Mouse (Mus musculus) layer of hippocampus, postnatal 25 days (tissue): ENCODE measurements around the gene 1110059E24Rik. TPM values are rescaled to one million over a fixed set of nuclear protein-coding genes. Genes with fewer than 3 reads are reported as not detected.
A peak's percentile ranks its signal among the peaks of the same experiment; 100 is the strongest.

ENCODE experiments used
- DNase-seq, 2 experiments: peaks; one replicate each; pipeline ENCODE4 v3.0.0; 2022; ENCODE audit warnings: mixed read lengths in 2 of 2, low spot score in 1 of 2; ENCODE audit errors: extremely low spot score in 1 of 2
- total RNA-seq, 2 experiments: library from RNA; stranded (reverse); gene quantifications; 2 replicates each; pipeline ENCODE4 v1.2.3; 2021

1110059E24Rik gene
- total RNA-seq, 2 experiments from 2014 or later: 24.8 to 25.5 TPM

- DNase-seq: no peak
Observed at GRCm38 (mm10) chr19:21581404-21581803, 71.4 kb downstream of the 1110059E24Rik start.

DNA sequence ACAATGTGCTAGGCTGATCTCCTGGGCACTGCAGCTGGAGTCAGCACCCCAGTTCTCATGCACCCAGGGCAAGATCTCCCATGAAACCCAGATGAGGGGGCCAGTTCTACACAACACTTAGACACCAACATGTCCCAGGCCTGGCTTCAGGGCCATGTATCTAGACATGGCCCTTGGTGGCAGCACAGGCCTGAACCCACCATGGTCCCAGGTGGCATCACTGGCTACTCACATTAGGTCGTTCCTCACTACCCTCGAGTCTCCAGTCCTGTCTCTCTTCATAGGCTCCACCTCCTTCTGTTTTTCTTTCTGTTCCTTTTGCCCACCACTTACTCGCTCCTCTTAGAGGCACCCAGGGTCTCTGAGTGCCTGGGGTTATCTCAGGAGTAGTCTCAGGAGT lies 72.9 kb downstream of the 1110059E24Rik start:
- no peak for DNase-seq

DNA sequence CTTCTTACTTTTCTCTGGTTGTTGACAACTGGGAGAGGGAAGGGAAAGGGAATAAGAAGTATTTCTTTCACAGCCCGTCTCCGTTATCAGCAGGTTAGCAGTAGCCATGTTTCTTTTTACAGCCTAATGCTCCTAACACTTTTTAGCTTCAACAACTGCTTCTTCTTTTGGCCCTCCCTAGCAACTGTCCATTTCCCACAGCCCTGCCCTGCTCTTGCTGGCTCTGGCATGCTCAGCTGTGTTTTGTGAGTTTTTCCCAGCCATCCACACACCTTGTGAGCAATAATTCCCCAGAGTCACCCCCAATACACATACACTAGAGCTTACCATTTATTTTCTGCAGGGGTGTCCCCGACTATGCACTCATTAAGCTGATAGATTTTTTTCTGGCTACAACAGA lies 75.3 kb downstream of the 1110059E24Rik start:
- DNase-seq: no peak

GRCm38 (mm10) chr19:21571986-21572385 lies 80.8 kb downstream of the 1110059E24Rik start:
- DNase-seq: no peak

- DNase-seq: peak; percentile 67 to 94
Observed at GRCm38 (mm10) chr19:21571223-21571980, 81.4 kb downstream of the 1110059E24Rik start.

DNA sequence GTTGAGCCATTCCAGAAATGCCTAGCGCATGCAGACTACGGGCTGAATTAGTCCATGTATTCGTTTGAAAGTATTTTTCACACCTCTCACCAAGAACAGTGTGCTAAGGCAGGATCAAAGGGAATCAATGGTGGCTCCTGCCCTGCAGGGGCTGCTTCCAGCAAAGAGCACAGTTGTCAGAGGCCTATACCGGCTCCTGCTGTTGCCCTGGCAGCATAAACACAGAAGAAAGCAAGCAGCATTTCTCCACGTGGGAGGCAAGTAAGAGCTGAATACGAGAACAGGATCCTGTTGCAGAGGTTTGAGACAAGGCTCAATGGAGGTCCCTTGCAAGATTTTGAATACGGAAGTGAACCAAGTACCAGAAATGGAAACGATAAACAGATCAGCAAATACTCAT lies 82.0 kb downstream of the 1110059E24Rik start:
- no peak for DNase-seq

GRCm38 (mm10) chr19:21568528-21569185 lies 84.1 kb downstream of the 1110059E24Rik start:
- DNase-seq: no peak

GRCm38 (mm10) chr19:21567933-21568332 lies 84.8 kb downstream of the 1110059E24Rik start:
- DNase-seq: no peak

DNA sequence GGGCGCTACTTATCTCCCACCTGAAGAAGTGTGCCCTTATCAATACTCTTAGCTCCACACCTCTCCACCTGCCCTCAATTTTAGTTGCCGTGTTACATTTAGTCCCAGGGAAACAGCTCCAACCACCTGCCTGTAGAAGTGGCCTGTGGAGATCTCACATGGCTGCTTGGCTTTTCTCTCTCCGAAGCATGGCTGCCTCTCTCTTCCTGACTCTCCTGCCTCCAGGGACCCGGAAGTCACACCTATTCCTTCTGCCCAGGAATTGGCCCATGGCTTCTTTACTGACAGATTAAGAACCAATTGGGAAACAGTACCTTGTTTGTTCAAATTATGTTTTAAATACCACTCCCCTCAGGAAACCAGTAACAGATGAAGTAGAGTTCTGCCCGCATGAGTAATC lies 86.3 kb downstream of the 1110059E24Rik start:
- DNase-seq: no peak

- no peak for DNase-seq
Observed at GRCm38 (mm10) chr19:21564461-21564797, 88.3 kb downstream of the 1110059E24Rik start.

GRCm38 (mm10) chr19:21563789-21564460 lies 88.9 kb downstream of the 1110059E24Rik start:
- peak; percentile 74 to 88 for DNase-seq

DNA sequence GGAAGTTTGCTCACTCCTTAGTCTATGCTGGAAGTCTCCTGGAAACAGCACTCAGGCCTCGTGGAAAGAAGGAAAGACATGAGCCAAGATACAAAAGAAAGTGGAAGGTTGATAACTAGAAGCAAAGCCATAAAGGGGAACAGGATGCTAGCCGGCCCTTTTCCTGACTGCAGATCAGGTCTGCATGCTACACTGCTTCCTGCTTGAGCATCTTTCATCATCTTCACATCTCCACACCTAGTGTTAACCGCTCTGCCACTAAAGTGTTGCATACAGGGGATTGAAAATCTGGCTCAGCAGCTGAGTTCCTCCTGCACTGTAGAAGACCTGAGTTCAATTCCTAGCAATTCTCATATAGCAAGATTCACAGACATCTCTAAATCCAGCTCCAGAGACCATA lies 89.8 kb downstream of the 1110059E24Rik start:
- no peak for DNase-seq

GRCm38 (mm10) chr19:21552801-21553200 lies 100.0 kb downstream of the 1110059E24Rik start:
- no peak for DNase-seq

DNA sequence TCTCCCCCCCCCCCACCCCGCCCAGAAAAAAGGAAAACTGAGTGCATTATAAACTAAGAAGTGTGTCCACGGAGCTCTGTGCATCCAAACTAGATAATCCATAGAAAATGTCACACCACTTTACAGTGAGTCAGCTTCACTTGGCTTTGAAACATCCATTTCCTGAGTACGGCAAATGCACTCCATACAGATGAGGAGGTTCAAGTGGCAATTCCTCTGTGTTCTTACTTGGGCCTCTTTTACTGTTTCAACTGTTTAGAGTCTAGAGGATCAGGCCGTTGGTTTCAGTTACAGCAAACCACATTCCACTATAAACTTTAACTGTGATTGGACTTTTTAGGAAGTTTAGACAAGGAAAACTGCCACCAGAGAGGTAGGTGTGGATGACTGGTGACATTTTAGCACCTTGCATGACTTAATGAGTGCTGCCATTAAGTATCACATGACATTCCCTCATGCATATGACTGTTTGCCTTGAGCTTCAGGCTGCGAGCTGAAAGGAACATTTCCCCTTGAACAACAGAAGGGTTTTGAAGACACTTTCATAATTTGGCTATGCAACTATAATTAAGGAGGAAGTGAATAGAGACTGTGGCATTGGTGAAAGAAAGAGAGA lies 100.7 kb downstream of the 1110059E24Rik start:
- DNase-seq: no peak

DNA sequence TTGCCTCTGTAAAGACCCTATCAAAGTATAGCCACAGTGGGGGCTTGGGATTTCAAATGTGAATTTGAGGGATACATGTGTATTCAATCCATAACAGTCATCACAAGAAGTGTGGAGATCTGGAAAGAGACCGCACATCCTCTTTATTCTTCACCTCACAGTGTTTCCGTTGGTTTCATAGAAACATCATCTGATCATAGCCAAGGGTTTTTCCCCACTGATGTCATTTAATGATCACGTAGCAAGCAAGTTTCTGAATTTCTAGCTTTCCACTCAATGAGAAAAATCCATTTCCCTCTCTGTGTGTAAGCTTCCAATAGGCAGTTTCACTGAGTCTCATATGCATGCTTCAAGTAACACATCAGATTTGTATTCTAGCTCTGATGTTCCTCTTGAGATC lies 103.1 kb downstream of the 1110059E24Rik start:
- DNase-seq: no peak

DNA sequence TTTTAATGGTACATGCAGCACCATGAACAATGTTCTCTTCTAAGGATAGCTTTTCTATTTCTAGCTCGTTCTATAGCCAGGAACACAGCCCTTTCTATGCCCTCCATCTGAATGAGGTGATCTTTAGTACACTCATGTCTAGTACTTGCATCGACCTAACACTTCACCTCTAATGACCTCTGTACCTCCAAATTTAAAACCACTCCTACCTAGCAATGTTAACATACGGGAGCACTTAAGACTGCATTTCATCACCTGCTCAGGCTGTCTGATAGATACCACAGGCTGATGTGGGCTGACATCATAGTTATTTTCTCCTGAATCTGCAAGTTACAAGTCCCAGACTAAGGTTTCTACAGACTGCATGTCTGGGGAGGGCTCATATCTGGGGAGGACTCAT lies 103.8 kb downstream of the 1110059E24Rik start:
- DNase-seq: no peak

DNA sequence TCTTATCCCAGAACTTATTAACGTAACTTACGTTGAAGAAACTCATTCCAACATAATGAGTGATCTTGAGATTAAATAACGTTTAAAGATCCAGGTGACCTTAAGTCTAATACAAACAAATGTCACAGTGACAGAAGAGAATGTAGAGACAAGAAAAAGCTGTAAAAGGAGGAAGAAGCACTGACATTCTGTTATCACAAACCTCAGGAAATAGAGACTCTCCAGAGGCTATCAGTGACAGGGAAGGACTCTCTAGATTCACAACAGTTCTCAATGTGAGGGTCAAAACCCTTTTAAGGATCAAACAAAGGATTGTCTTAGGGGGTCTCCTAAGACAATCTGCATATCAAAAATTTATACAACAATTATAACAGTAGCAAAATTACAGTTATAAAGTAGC lies 115.7 kb downstream of the 1110059E24Rik start:
- no peak for DNase-seq
